Comparison of ENCODE assay signal across 9 mouse cellular contexts in the genomic region with DNA sequence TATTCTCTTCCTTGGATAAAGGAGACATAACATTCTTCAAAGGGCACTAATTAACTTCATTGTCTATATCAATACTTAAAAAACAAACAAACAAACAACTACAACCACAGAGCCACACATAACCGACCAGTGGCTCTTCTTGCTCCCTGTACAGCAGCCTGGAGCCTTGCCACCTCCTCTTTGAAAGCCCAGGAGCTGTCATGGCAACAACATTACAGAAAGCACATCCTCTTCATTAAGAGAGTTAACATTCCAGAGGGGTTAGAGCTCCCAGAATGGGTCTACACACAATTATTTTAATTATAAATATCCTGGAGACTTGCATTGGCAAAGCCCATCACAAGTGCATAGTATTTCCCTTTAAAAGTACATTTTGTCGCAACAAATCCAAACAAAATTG.
DNase-seq lines count a peak whose midpoint lies in the region; ATAC-seq and TF ChIP-seq lines count a peak whose summit lies in the region.
"Had no signal": no experiment of that assay in that cellular context is flagged by ENCODE, and none has a peak within 500 bp of the region (broad histone marks: within the 10 kb centered on the region; RNA-seq: fewer than 3 reads in every experiment).

No protein-coding gene starts in this region.

- WGBS in heart, adult 2 months, result 48% methylated on average over 2 of the region's 2 CpGs
- 65% methylated on average over 2 of the region's 2 CpGs for WGBS in heart, embryonic 11.5 days (ENCODE audit: insufficient replicate concordance)
- WGBS in hindbrain, embryonic 12.5 days, result 49% methylated on average over 2 of the region's 2 CpGs
- 48% methylated on average over 2 of the region's 2 CpGs for WGBS in neural tube, embryonic 13.5 days

- TF ChIP-seq EP300 in heart, adult 2 months (IDR thresholded peaks at IDR 0.05; ENCODE audit: insufficient read depth, low read depth, low read length), result no peak

- no peak overlapping the region for H3K4me2 ChIP-seq in heart, embryonic 11.5 days
- no peak overlapping the region for H3K4me2 ChIP-seq in hindbrain, embryonic 12.5 days (replicated peaks)
- H3K4me2 ChIP-seq in neural tube, embryonic 13.5 days, result no peak overlapping the region

- no peak for TF ChIP-seq POLR2A in heart, adult 2 months (IDR thresholded peaks at IDR 0.05; ENCODE audit: insufficient read depth, low read depth, low read length)

- H3K4me3 ChIP-seq in heart, adult 2 months, result no peak overlapping the region
- no peak overlapping the region for H3K4me3 ChIP-seq in heart, embryonic 11.5 days (ENCODE audit: low read depth, low read length)
- H3K4me3 ChIP-seq in hindbrain, embryonic 12.5 days, result no peak overlapping the region
- H3K4me3 ChIP-seq in neural tube, embryonic 13.5 days, result no peak overlapping the region

- TF ChIP-seq CTCF in heart, adult 2 months (IDR thresholded peaks at IDR 0.05), result no peak

- H3K36me3 ChIP-seq in heart, adult 2 months (ENCODE audit: control insufficient read depth, insufficient read depth, low read length), result peaks cover 57% of the 10 kb centered on the region
- no peaks in the 10 kb centered on the region; the same call in 1 of the 2 replicates for H3K36me3 ChIP-seq in heart, embryonic 11.5 days (ENCODE audit: control insufficient read depth, insufficient read depth, low read length)
- H3K36me3 ChIP-seq in hindbrain, embryonic 12.5 days, result no peaks in the 10 kb centered on the region
- no peaks in the 10 kb centered on the region for H3K36me3 ChIP-seq in neural tube, embryonic 13.5 days

- H3K9ac ChIP-seq in heart, adult 2 months (ENCODE audit: low read depth, low read length), result no peak overlapping the region
- H3K9ac ChIP-seq in heart, embryonic 11.5 days (ENCODE audit: low read depth, low read length), result no peak overlapping the region
- H3K9ac ChIP-seq in hindbrain, embryonic 12.5 days, result no peak overlapping the region
- H3K9ac ChIP-seq in neural tube, embryonic 13.5 days, result no peak overlapping the region

- intact Hi-C loops in heart, adult 2 months (cut with DNase I), result loop anchor here (5.0 kb wide), 2 partner anchors 36 to 86 kb away; a partner anchor contains a TSS

- H3K4me1 ChIP-seq in heart, adult 2 months (ENCODE audit: control insufficient read depth, insufficient read depth, low read length), result peaks cover 15% of the 10 kb centered on the region
- peaks cover 5% of the 10 kb centered on the region for H3K4me1 ChIP-seq in heart, embryonic 11.5 days (ENCODE audit: control insufficient read depth, insufficient read depth, low read length)
- peaks cover 4% of the 10 kb centered on the region; the same call in 1 of the 2 replicates for H3K4me1 ChIP-seq in hindbrain, embryonic 12.5 days
- peaks cover 23% of the 10 kb centered on the region for H3K4me1 ChIP-seq in neural tube, embryonic 13.5 days (replicated peaks)

- DNase-seq in heart, adult 2 months, result peak in 1 of 2 experiments; percentile 30
- DNase-seq in lung, postnatal 36 days, result peak; percentile 14
- no peak for DNase-seq in lung, postnatal 25 days (ENCODE audit: low spot score)
- no peak for DNase-seq in adrenal gland, postnatal 25 days
- no peak for DNase-seq in adrenal gland, adult (ENCODE audit: inconsistent age in 2 of 2, low spot score in 1 of 2)

- no peaks in the 10 kb centered on the region for H3K27me3 ChIP-seq in heart, adult 2 months (ENCODE audit: control insufficient read depth, insufficient read depth, low read length)
- H3K27me3 ChIP-seq in heart, embryonic 11.5 days (ENCODE audit: control insufficient read depth, insufficient read depth, low read length), result no peaks in the 10 kb centered on the region
- no peaks in the 10 kb centered on the region for H3K27me3 ChIP-seq in hindbrain, embryonic 12.5 days
- no peaks in the 10 kb centered on the region for H3K27me3 ChIP-seq in neural tube, embryonic 13.5 days

- H3K27ac ChIP-seq in heart, adult 2 months, result peak overlapping the region; percentile 6; the same call in 1 of the 2 replicates
- no peak overlapping the region for H3K27ac ChIP-seq in heart, embryonic 11.5 days (ENCODE audit: low read depth, low read length)
- H3K27ac ChIP-seq in hindbrain, embryonic 12.5 days, result no peak overlapping the region
- H3K27ac ChIP-seq in neural tube, embryonic 13.5 days (replicated peaks), result no peak overlapping the region

- H3K79me2 ChIP-seq in heart, adult 2 months (replicated peaks; ENCODE audit: control insufficient read depth, insufficient read depth, low read length), result peaks cover 2% of the 10 kb centered on the region; the same call in 1 of the 2 replicates

- no peak for ATAC-seq in heart, embryonic 11.5 days (replicated peaks; ENCODE audit: insufficient number of reproducible peaks, low FRiP score, low TSS enrichment)
- peak; percentile 52; the same call in 1 of the 2 replicates for ATAC-seq in hindbrain, embryonic 12.5 days (ENCODE audit: low FRiP score)
- peak; percentile 89 for ATAC-seq in neural tube, embryonic 13.5 days (ENCODE audit: low read depth)
- ATAC-seq: CD4-positive, CD25-positive, alpha-beta regulatory T cell, adult 4 months had no signal

- H3K9me3 ChIP-seq in heart, embryonic 11.5 days (replicated peaks; ENCODE audit: control insufficient read depth, low read length), result no peaks in the 10 kb centered on the region
- no peaks in the 10 kb centered on the region for H3K9me3 ChIP-seq in hindbrain, embryonic 12.5 days (replicated peaks)
- H3K9me3 ChIP-seq in neural tube, embryonic 13.5 days, result no peaks in the 10 kb centered on the region
